Mouse (Mus musculus) retina, adult 2 months (tissue): Measurements from ENCODE around the gene Tmem126b.

Experiments
- DNase-seq: peaks from one replicate; pipeline ENCODE4 v3.0.0-alpha.2; 2012; ENCODE audit warnings: low read depth, low spot score

Gene Tmem126b

DNA sequence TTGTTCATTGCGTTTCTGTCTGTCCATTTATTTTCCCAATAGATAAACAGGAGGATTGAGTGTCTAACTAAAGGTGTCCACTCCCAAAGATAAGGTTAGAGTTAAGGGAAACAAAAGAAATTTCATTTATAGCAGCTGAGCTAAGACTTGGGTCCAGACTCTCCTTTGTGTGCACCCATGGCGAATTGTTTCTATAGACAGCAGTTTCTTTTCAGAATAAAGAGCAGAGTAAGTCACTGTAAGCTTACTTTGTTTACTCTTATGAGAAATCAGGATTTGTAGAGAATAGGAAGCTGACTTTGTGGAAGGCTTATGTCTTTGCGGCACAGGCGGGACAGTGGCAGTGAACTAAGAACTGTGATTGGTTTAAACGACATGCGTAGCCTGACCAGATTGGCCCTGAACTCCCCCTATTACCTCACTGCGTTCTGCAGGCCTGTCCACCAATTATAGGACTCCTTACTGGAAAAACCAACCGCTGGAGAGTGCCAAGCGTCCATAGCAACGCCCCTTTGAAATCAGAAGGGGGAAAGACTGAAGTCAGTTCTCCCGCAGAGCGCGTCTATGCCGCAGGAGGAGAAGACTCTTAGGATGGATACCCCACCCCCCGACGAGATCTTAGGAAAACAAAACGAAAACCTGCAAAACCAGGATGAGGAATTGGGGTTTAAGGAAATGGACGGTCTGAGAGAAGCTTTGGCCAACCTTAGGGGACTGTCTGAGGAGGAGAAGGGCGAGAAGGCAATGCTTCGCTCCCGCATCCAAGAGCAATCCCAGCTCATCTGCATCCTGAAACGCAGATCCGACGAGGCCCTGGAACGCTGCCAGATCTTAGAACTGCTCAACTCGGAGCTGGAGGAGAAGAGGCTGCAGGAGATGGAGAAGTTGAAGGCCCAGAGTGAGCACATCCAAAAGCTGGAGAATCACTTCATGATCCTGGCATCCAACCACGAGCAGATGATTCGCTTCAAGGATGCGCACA is 49.5 kb downstream of the Tmem126b start, which contains the start of gene Ccdc89:
Ccdc89 (plus strand) TSS at position 558 of the 982 bp plus-strand sequence.
- DNase-seq, result peak; percentile 70
